Mouse (Mus musculus) T-helper 17 cell (primary cell): ENCODE measurements around the gene Itpa.
"Not testable (repeated sequence)": the region's sequence is repeated elsewhere in the genome, so short reads cannot be mapped to it uniquely, and the experiment has no call there.

ENCODE experiments used
- in situ Hi-C, 2 experiments: fragments of 300-600 bp; cut with MboI, MseI; formaldehyde crosslinking; loops; 1 replicate in 1 of 2; 2 replicates in 1 of 2; pipeline ENCODE4 v1.15.1; 2025; ENCODE audit warnings: high pct_unique_total_duplicates in 2 of 2

Gene Itpa

GRCm38 (mm10) chr2:130667559-130667958 lies at the start of gene Itpa:
Gene Itpa (plus strand): TSS chr2:130667610.
- in situ Hi-C loops: loop anchor here in 1 of 2 experiments (5.0 kb wide), 1 partner anchor 90 kb away; the partner anchor contains the start of gene Oxt

- in situ Hi-C loops: loop anchor here in 1 of 2 experiments (10.0 kb wide), 1 partner anchor 146 kb away; no protein-coding TSS in a partner anchor
Observed at GRCm38 (mm10) chr2:130618972-130619371, 48.4 kb upstream of the Itpa start.

GRCm38 (mm10) chr2:130628424-130628823 lies 39.0 kb upstream of the Itpa start:
- in situ Hi-C loops: loop anchor here in 1 of 2 experiments (10.0 kb wide), 1 partner anchor 1234 kb away; no protein-coding TSS in a partner anchor

GRCm38 (mm10) chr2:130629080-130629838 lies 38.2 kb upstream of the Itpa start:
- in situ Hi-C loops: loop anchor here in 1 of 2 experiments (10.0 kb wide), 1 partner anchor 1234 kb away; no protein-coding TSS in a partner anchor

GRCm38 (mm10) chr2:130629839-130630203 lies 37.6 kb upstream of the Itpa start, which contains the start of the genes Fastkd5 and Ubox5:
Gene Fastkd5 (minus strand): TSS chr2:130630027.
Gene Ubox5 (minus strand): TSS chr2:130630038.
- in situ Hi-C loops: loop anchor here in 1 of 2 experiments (10.0 kb wide), 1 partner anchor 1235 kb away; no protein-coding TSS in a partner anchor

- in situ Hi-C loops: no loop called here
Observed at GRCm38 (mm10) chr2:130632416-130632815, 35.0 kb upstream of the Itpa start.

- in situ Hi-C loops: no loop called here
Observed at GRCm38 (mm10) chr2:130632887-130633675, 34.3 kb upstream of the Itpa start.

GRCm38 (mm10) chr2:130634006-130634738 lies 33.2 kb upstream of the Itpa start:
- in situ Hi-C loops: no loop called here

- in situ Hi-C loops: loop anchor here in 1 of 2 experiments (5.0 kb wide), 1 partner anchor 62 kb away; the partner anchor contains the start of gene Slc4a11
Observed at GRCm38 (mm10) chr2:130634739-130635411, 32.5 kb upstream of the Itpa start.

GRCm38 (mm10) chr2:130635847-130636246 lies 31.6 kb upstream of the Itpa start:
- in situ Hi-C loops: loop anchor here in 1 of 2 experiments (5.0 kb wide), 1 partner anchor 61 kb away; the partner anchor contains the start of gene Slc4a11

- in situ Hi-C loops: loop anchor here in 1 of 2 experiments (5.0 kb wide), 1 partner anchor 59 kb away; the partner anchor contains the start of gene Slc4a11
Observed at GRCm38 (mm10) chr2:130638101-130638611, 29.3 kb upstream of the Itpa start.

GRCm38 (mm10) chr2:130639276-130639675 lies 28.1 kb upstream of the Itpa start:
- in situ Hi-C loops: loop anchor here in 1 of 2 experiments (5.0 kb wide), 1 partner anchor 58 kb away; the partner anchor contains the start of gene Slc4a11

GRCm38 (mm10) chr2:130641351-130642025 lies 25.9 kb upstream of the Itpa start:
- in situ Hi-C loops: no loop called here

GRCm38 (mm10) chr2:130642197-130642660 lies 25.2 kb upstream of the Itpa start:
- in situ Hi-C loops: no loop called here

- in situ Hi-C loops: no loop called here
Observed at GRCm38 (mm10) chr2:130642684-130643369, 24.6 kb upstream of the Itpa start, which contains the start of gene Lzts3. Gene Lzts3 (minus strand): TSS chr2:130642803.

GRCm38 (mm10) chr2:130645198-130645597 lies 22.2 kb upstream of the Itpa start:
- in situ Hi-C loops: no loop called here

- in situ Hi-C loops: not testable (repeated sequence)
Observed at GRCm38 (mm10) chr2:130649028-130649427, 18.4 kb upstream of the Itpa start.

- in situ Hi-C loops: no loop called here
Observed at GRCm38 (mm10) chr2:130653303-130653702, 14.1 kb upstream of the Itpa start.

- in situ Hi-C loops: no loop called here
Observed at GRCm38 (mm10) chr2:130653760-130654159, 13.7 kb upstream of the Itpa start.
